Mouse (Mus musculus): Measurements from ENCODE around the gene Olfr583.

Olfr583 gene

GRCm38 (mm10) chr7:103051000-103051399 lies at the start of gene Olfr583:
Olfr583 (plus strand) TSS chr7:103051300.
- DNase-seq (ENCODE audit: low spot score in 2 of 2): no peak

GRCm38 (mm10) chr7:103037724-103038123 lies 13.4 kb upstream of the Olfr583 start, which contains the start of gene Olfr582:
Olfr582 (plus strand) TSS chr7:103038024.
- DNase-seq (ENCODE audit: low spot score in 2 of 2): no peak

GRCm38 (mm10) chr7:103081585-103081984 lies 30.5 kb downstream of the Olfr583 start, which contains the start of gene Olfr584:
Olfr584 (plus strand) TSS chr7:103081885.
- DNase-seq (ENCODE audit: low spot score in 2 of 2): no peak

DNA sequence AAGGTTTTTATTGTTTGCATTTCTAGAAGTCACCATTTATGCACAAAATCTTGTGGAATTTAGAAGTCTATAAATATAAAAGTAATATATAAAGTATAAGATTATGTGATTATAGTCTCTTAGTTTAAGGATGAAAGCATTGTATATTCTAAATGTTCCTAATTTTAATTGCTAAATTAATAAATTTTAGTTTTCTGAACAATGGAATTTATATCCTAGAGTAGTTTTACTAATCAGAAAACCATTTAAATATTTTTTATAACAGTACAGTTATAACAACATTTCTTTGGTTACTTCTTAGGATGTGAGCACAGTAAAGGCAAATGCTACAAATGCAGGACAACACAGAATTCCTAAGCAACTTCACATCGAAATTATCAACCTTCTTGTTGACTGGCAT lies 46.3 kb downstream of the Olfr583 start, which contains the start of gene Olfr585:
Gene Olfr585 (plus strand): TSS at position 301 of the 400 bp plus-strand sequence.
- DNase-seq (ENCODE audit: low spot score in 2 of 2): no peak
